Mouse (Mus musculus) small intestine, adult 2 months (tissue): ENCODE results near the gene Ercc5.

Experiments
- CTCF ChIP-seq: fragments of 200-500 bp; IDR thresholded peaks from 2 replicates; pipeline ENCODE4 v1.5.1; 2012; ENCODE audit warnings: low read depth, mild to moderate bottlenecking, control low read depth, inconsistent platforms, low read length, moderate library complexity, mixed read lengths; ENCODE audit not compliant: insufficient replicate concordance, insufficient read length; ENCODE audit errors: extremely low read depth
- POLR2A ChIP-seq: fragments of 200-500 bp; IDR thresholded peaks from 2 replicates; pipeline ENCODE4 v1.6.1; 2012; ENCODE audit warnings: low read depth, mild to moderate bottlenecking, control low read depth, inconsistent platforms, low read length, moderate library complexity

DNA sequence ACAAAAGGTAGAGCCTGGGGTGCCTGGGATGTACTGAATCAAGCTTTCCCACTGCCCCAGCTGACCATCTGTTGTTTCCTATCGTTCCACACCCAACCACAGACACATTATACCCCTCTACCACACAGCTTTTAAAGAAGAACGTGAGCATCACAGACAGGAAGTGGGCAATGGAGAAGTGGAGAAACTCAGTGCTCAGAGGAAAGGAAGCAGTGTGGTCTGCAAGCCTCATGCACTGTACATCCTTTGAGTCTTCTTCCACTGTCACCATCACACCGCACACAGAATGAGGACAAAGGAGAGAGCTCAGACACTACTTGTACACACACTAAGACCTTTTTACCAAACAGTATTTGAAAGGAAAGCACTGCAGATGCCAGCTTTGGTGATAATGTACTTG lies 25.3 kb upstream of the Ercc5 start:
- TF ChIP-seq CTCF (no peak), POLR2A (no peak)
